Comparison of ENCODE assay signal across 8 mouse cellular contexts in genomic region chr14:19733490-19734282, GRCm38 (mm10). TPM values are rescaled to one million over a fixed set of nuclear protein-coding genes. Genes with fewer than 3 reads are reported as not detected.
DNase-seq lines count a peak whose midpoint lies in the region; ATAC-seq lines count a peak whose summit lies in the region.

No protein-coding gene starts in this region.

- DNase-seq in midbrain, embryonic 11.5 days (ENCODE audit: low spot score, missing footprints), result no peak
- DNase-seq in liver, embryonic 11.5 days (ENCODE audit: low spot score), result no peak
- peak; percentile 66 for DNase-seq in testis, postnatal 10 days (ENCODE audit: low spot score)
- DNase-seq in frontal cortex, adult 2 months (ENCODE audit: extremely low spot score in 1 of 2, low spot score in 1 of 2), result no peak
- DNase-seq in spleen, postnatal 36 days (ENCODE audit: low spot score in 2 of 2), result no peak
- DNase-seq in thymus, postnatal 25 days, result no peak

- 62% methylated on average over 4 of the region's 4 CpGs for WGBS in midbrain, embryonic 15.5 days
- WGBS in midbrain, embryonic 11.5 days, result 83% methylated on average over 4 of the region's 4 CpGs
- 39% methylated on average over 4 of the region's 4 CpGs for WGBS in heart, embryonic 13.5 days
- 45% methylated on average over 4 of the region's 4 CpGs for WGBS in liver, embryonic 11.5 days

- no peaks in the 10 kb centered on the region for H3K27me3 ChIP-seq in midbrain, embryonic 15.5 days (replicated peaks)
- H3K27me3 ChIP-seq in midbrain, embryonic 11.5 days (ENCODE audit: control insufficient read depth, insufficient read depth, low read length), result no peaks in the 10 kb centered on the region
- no peaks in the 10 kb centered on the region for H3K27me3 ChIP-seq in heart, embryonic 13.5 days (replicated peaks)
- H3K27me3 ChIP-seq in liver, embryonic 11.5 days (replicated peaks; ENCODE audit: control insufficient read depth, insufficient read depth, low read length), result no peaks in the 10 kb centered on the region

- no peak overlapping the region for H3K4me3 ChIP-seq in midbrain, embryonic 15.5 days
- no peak overlapping the region for H3K4me3 ChIP-seq in midbrain, embryonic 11.5 days (ENCODE audit: low read depth, low read length)
- H3K4me3 ChIP-seq in heart, embryonic 13.5 days, result no peak overlapping the region
- H3K4me3 ChIP-seq in liver, embryonic 11.5 days (ENCODE audit: low read depth, low read length), result no peak overlapping the region

- H3K9me3 ChIP-seq in midbrain, embryonic 15.5 days, result no peaks in the 10 kb centered on the region
- no peaks in the 10 kb centered on the region for H3K9me3 ChIP-seq in midbrain, embryonic 11.5 days (ENCODE audit: control insufficient read depth, low read length)
- no peaks in the 10 kb centered on the region for H3K9me3 ChIP-seq in heart, embryonic 13.5 days
- H3K9me3 ChIP-seq in liver, embryonic 11.5 days (ENCODE audit: control insufficient read depth, low read length), result no peaks in the 10 kb centered on the region

- 0 out of 2 replicates have a peak overlapping the region, but pooled peaks have one; percentile 20 for H3K27ac ChIP-seq in midbrain, embryonic 15.5 days
- H3K27ac ChIP-seq in midbrain, embryonic 11.5 days (ENCODE audit: low read depth, low read length), result no peak overlapping the region
- peak overlapping the region; percentile 43 for H3K27ac ChIP-seq in heart, embryonic 13.5 days (replicated peaks)
- peak overlapping the region; percentile 10; the same call in 1 of the 2 replicates for H3K27ac ChIP-seq in liver, embryonic 11.5 days (ENCODE audit: low read depth, low read length)

- H3K9ac ChIP-seq in midbrain, embryonic 15.5 days, result no peak overlapping the region
- no peak overlapping the region for H3K9ac ChIP-seq in midbrain, embryonic 11.5 days (ENCODE audit: low read length)
- no peak overlapping the region for H3K9ac ChIP-seq in heart, embryonic 13.5 days
- H3K9ac ChIP-seq in liver, embryonic 11.5 days (ENCODE audit: low read depth, low read length), result no peak overlapping the region

- no peaks in the 10 kb centered on the region for H3K36me3 ChIP-seq in midbrain, embryonic 15.5 days (replicated peaks)
- no peaks in the 10 kb centered on the region for H3K36me3 ChIP-seq in midbrain, embryonic 11.5 days (ENCODE audit: control insufficient read depth, insufficient read depth, low read length)
- no peaks in the 10 kb centered on the region for H3K36me3 ChIP-seq in heart, embryonic 13.5 days
- H3K36me3 ChIP-seq in liver, embryonic 11.5 days (ENCODE audit: control insufficient read depth, insufficient read depth, low read length), result no peaks in the 10 kb centered on the region

- no peak overlapping the region for H3K4me2 ChIP-seq in midbrain, embryonic 15.5 days
- no peak overlapping the region for H3K4me2 ChIP-seq in midbrain, embryonic 11.5 days
- H3K4me2 ChIP-seq in heart, embryonic 13.5 days, result no peak overlapping the region
- H3K4me2 ChIP-seq in liver, embryonic 11.5 days, result no peak overlapping the region

- peaks cover 6% of the 10 kb centered on the region; the same call in 1 of the 2 replicates for H3K4me1 ChIP-seq in midbrain, embryonic 15.5 days
- peaks cover 6% of the 10 kb centered on the region; the same call in 1 of the 2 replicates for H3K4me1 ChIP-seq in midbrain, embryonic 11.5 days (ENCODE audit: control insufficient read depth, insufficient read depth, low read length)
- H3K4me1 ChIP-seq in heart, embryonic 13.5 days, result peaks cover 18% of the 10 kb centered on the region
- no peaks in the 10 kb centered on the region for H3K4me1 ChIP-seq in liver, embryonic 11.5 days (replicated peaks; ENCODE audit: control insufficient read depth, insufficient read depth, low read length)

- no peak for ATAC-seq in midbrain, embryonic 15.5 days (replicated peaks)
- ATAC-seq in midbrain, embryonic 11.5 days (ENCODE audit: low FRiP score), result no peak
- ATAC-seq in heart, embryonic 13.5 days (ENCODE audit: extremely low read depth, insufficient number of reproducible peaks, low FRiP score, low TSS enrichment), result no peak
- no peak; the same call in 1 of the 2 replicates for ATAC-seq in liver, embryonic 11.5 days (replicated peaks; ENCODE audit: low FRiP score)

RNA-seq across cellular contexts. Expression of gene Nid2, which starts 17.4 kb away (rescaled TPM):
- polyA plus RNA-seq in midbrain, embryonic 15.5 days (2015; fragmentation: Nextera tagmentation; extraction: Ambion mirVana), result 41.0 and 44.4 TPM in 2 replicates
- 30.0 and 32.2 TPM in 2 replicates for polyA plus RNA-seq in midbrain, embryonic 11.5 days (2014; fragmentation: Nextera tagmentation; extraction: Ambion mirVana)
- 124 and 138 TPM in 2 replicates for polyA plus RNA-seq in heart, embryonic 13.5 days (2015; fragmentation: Nextera tagmentation; extraction: Ambion mirVana)
- 44.1 and 45.2 TPM in 2 replicates for polyA plus RNA-seq in liver, embryonic 11.5 days (2014; fragmentation: Nextera tagmentation; extraction: Ambion mirVana)
- polyA plus RNA-seq in frontal cortex, adult 2 months (2012; rRNA removed), result 4.6 and 5.7 TPM in 2 replicates
